Mouse (Mus musculus): ENCODE measurements around the gene Jdp2.

DNA sequence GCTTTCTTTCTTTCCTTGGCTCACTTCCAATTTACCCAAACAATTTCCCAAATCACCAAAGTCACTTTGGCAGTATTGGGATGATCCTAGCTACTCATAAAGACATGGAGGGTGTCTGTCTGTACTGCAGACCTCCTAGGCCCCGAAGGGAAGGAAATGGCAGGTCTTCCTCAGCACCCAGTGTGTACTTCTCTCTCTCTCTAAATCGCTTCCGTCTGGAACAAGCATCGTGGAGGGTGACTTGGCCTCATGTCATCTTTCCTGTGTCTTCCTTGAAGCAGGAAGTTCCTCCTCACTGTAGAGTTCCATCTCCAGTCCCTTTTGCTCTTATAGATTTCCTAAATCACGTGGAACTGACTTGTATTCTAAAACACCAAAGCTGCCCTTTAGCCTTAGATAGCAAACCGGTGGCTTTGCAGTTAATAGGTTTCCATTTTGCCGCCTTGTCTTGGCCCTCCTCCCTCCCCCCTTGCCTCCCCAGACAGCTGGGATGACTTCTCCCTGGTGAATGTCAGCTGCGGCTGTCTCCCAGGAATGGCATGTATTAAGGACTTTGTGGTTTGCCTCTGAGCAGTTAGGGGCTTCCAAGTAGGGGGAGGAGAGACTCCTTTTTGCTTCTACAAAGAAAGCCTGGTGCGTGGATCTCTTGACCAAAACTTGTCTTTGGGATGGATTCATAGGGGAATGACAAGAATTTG, 5.6 kb downstream of the Jdp2 start:
- TF ChIP-seq HCFC1 (IDR thresholded peaks at IDR 0.05; ENCODE audit: borderline replicate concordance, insufficient read depth, low read length) (no peak), CHD2 (IDR thresholded peaks at IDR 0.05; ENCODE audit: low read depth, low read length) (no peak), ZC3H11A (IDR thresholded peaks at IDR 0.05; ENCODE audit: borderline replicate concordance, low read depth, low read length) (no peak), ZNF384 (IDR thresholded peaks at IDR 0.05; ENCODE audit: low read depth, low read length) (no peak), MAFK (IDR thresholded peaks at IDR 0.05; ENCODE audit: insufficient read depth, low read depth, low read length) (no peak)
